ENCODE assay signal across 9 mouse cellular contexts in genomic region chr2:124858504-124858903, GRCm38 (mm10).
DNase-seq lines count a peak whose midpoint lies in the region; ATAC-seq lines count a peak whose summit lies in the region.
"Had no signal": no experiment of that assay in that cellular context is flagged by ENCODE, and none has a peak within 500 bp of the region (broad histone marks: within the 10 kb centered on the region; RNA-seq: fewer than 3 reads in every experiment).

No protein-coding gene starts in this region.

- no peaks in the 10 kb centered on the region for H3K36me3 ChIP-seq in midbrain, embryonic 14.5 days (ENCODE audit: control insufficient read depth, insufficient read depth, low read length)
- H3K36me3 ChIP-seq in midbrain, embryonic 15.5 days (replicated peaks) = no peaks in the 10 kb centered on the region
- H3K36me3 ChIP-seq in liver, embryonic 13.5 days = no peaks in the 10 kb centered on the region
- no peaks in the 10 kb centered on the region for H3K36me3 ChIP-seq in stomach, embryonic 16.5 days (ENCODE audit: control insufficient read depth, insufficient read depth, low read length)
- H3K36me3 ChIP-seq in forebrain, embryonic 16.5 days (ENCODE audit: control insufficient read depth, insufficient read depth) = no peaks in the 10 kb centered on the region
- H3K36me3 ChIP-seq: neural tube, embryonic 12.5 days had no signal

- H3K4me1 ChIP-seq in midbrain, embryonic 14.5 days (ENCODE audit: control insufficient read depth, insufficient read depth, low read length) = no peaks in the 10 kb centered on the region
- no peaks in the 10 kb centered on the region for H3K4me1 ChIP-seq in midbrain, embryonic 15.5 days
- H3K4me1 ChIP-seq in liver, embryonic 13.5 days (replicated peaks) = no peaks in the 10 kb centered on the region
- no peaks in the 10 kb centered on the region for H3K4me1 ChIP-seq in stomach, embryonic 16.5 days (ENCODE audit: control insufficient read depth, insufficient read depth, low read length)
- no peaks in the 10 kb centered on the region for H3K4me1 ChIP-seq in forebrain, embryonic 16.5 days (replicated peaks; ENCODE audit: control insufficient read depth, insufficient read depth, low read length)
- H3K4me1 ChIP-seq: neural tube, embryonic 12.5 days had no signal

- WGBS in midbrain, embryonic 14.5 days = 75% methylated on average over 3 of the region's 3 CpGs
- 83% methylated on average over 3 of the region's 3 CpGs for WGBS in midbrain, embryonic 15.5 days
- WGBS in liver, embryonic 13.5 days (ENCODE audit: insufficient replicate concordance) = 14% methylated on average over 3 of the region's 3 CpGs
- WGBS in stomach, embryonic 16.5 days = 60% methylated on average over 3 of the region's 3 CpGs
- 76% methylated on average over 3 of the region's 3 CpGs for WGBS in forebrain, embryonic 16.5 days

- H3K27ac ChIP-seq in midbrain, embryonic 14.5 days (replicated peaks; ENCODE audit: low read depth, low read length) = no peak overlapping the region
- H3K27ac ChIP-seq in midbrain, embryonic 15.5 days = no peak overlapping the region
- no peak overlapping the region for H3K27ac ChIP-seq in liver, embryonic 13.5 days
- H3K27ac ChIP-seq in stomach, embryonic 16.5 days (ENCODE audit: low read length) = no peak overlapping the region
- no peak overlapping the region for H3K27ac ChIP-seq in forebrain, embryonic 16.5 days (ENCODE audit: low read length)
- H3K27ac ChIP-seq: neural tube, embryonic 12.5 days had no signal

- no peak overlapping the region for H3K4me3 ChIP-seq in midbrain, embryonic 14.5 days (replicated peaks; ENCODE audit: low read depth, low read length)
- no peak overlapping the region for H3K4me3 ChIP-seq in midbrain, embryonic 15.5 days
- no peak overlapping the region for H3K4me3 ChIP-seq in liver, embryonic 13.5 days (replicated peaks)
- H3K4me3 ChIP-seq in stomach, embryonic 16.5 days (replicated peaks; ENCODE audit: low read length) = no peak overlapping the region
- H3K4me3 ChIP-seq in forebrain, embryonic 16.5 days (replicated peaks; ENCODE audit: low read length) = no peak overlapping the region
- H3K4me3 ChIP-seq: neural tube, embryonic 12.5 days had no signal

- no peaks in the 10 kb centered on the region for H3K27me3 ChIP-seq in midbrain, embryonic 14.5 days (ENCODE audit: control insufficient read depth, insufficient read depth, low read length)
- H3K27me3 ChIP-seq in midbrain, embryonic 15.5 days (replicated peaks) = no peaks in the 10 kb centered on the region
- H3K27me3 ChIP-seq in liver, embryonic 13.5 days = no peaks in the 10 kb centered on the region
- no peaks in the 10 kb centered on the region for H3K27me3 ChIP-seq in stomach, embryonic 16.5 days (ENCODE audit: control insufficient read depth, insufficient read depth, low read length)
- no peaks in the 10 kb centered on the region for H3K27me3 ChIP-seq in forebrain, embryonic 16.5 days (replicated peaks; ENCODE audit: control insufficient read depth, insufficient read depth, low read length)
- H3K27me3 ChIP-seq: neural tube, embryonic 12.5 days had no signal

- H3K9me3 ChIP-seq in midbrain, embryonic 14.5 days (ENCODE audit: control insufficient read depth, low read length) = no peaks in the 10 kb centered on the region
- no peaks in the 10 kb centered on the region for H3K9me3 ChIP-seq in midbrain, embryonic 15.5 days
- H3K9me3 ChIP-seq in liver, embryonic 13.5 days (replicated peaks) = no peaks in the 10 kb centered on the region
- no peaks in the 10 kb centered on the region; the same call in 1 of the 2 replicates for H3K9me3 ChIP-seq in stomach, embryonic 16.5 days (replicated peaks; ENCODE audit: control insufficient read depth, low read length)
- H3K9me3 ChIP-seq in forebrain, embryonic 16.5 days (ENCODE audit: control insufficient read depth, low read length) = no peaks in the 10 kb centered on the region
- H3K9me3 ChIP-seq: neural tube, embryonic 12.5 days had no signal

- intact Hi-C loops in heart, postnatal 25 days (cut with DNase I) = loop anchor here (2.0 to 10.0 kb wide), 3 partner anchors 70 to 674 kb away; no protein-coding TSS in a partner anchor

- no peak overlapping the region for H3K4me2 ChIP-seq in midbrain, embryonic 14.5 days (ENCODE audit: low read length)
- H3K4me2 ChIP-seq in midbrain, embryonic 15.5 days = no peak overlapping the region
- no peak overlapping the region for H3K4me2 ChIP-seq in liver, embryonic 13.5 days
- no peak overlapping the region for H3K4me2 ChIP-seq in stomach, embryonic 16.5 days (ENCODE audit: low read depth, low read length)
- H3K4me2 ChIP-seq in forebrain, embryonic 16.5 days (ENCODE audit: low read length) = no peak overlapping the region
- H3K4me2 ChIP-seq: neural tube, embryonic 12.5 days had no signal

- H3K9ac ChIP-seq in midbrain, embryonic 14.5 days (replicated peaks; ENCODE audit: low read length) = no peak overlapping the region
- H3K9ac ChIP-seq in midbrain, embryonic 15.5 days = no peak overlapping the region
- no peak overlapping the region for H3K9ac ChIP-seq in liver, embryonic 13.5 days
- no peak overlapping the region for H3K9ac ChIP-seq in stomach, embryonic 16.5 days (ENCODE audit: low read length)
- H3K9ac ChIP-seq in forebrain, embryonic 16.5 days (replicated peaks; ENCODE audit: low read depth, low read length) = no peak overlapping the region
- H3K9ac ChIP-seq: neural tube, embryonic 12.5 days had no signal

- DNase-seq in midbrain, embryonic 14.5 days = peak; percentile 1
- DNase-seq in heart, postnatal 25 days (ENCODE audit: low spot score) = peak; percentile 87
- no peak for DNase-seq in liver, embryonic 13.5 days
- DNase-seq in layer of hippocampus, adult 9-10 months (ENCODE audit: low spot score) = no peak

- ATAC-seq in midbrain, embryonic 14.5 days (ENCODE audit: low FRiP score, low TSS enrichment) = no peak
- no peak for ATAC-seq in midbrain, embryonic 15.5 days (replicated peaks)
- peak; percentile 16; the same call in 1 of the 2 replicates for ATAC-seq in frontal cortex, adult (ENCODE audit: low TSS enrichment)
- peak; percentile 39 for ATAC-seq in liver, embryonic 13.5 days (ENCODE audit: low read depth)
- ATAC-seq in stomach, embryonic 16.5 days (ENCODE audit: insufficient read depth, low FRiP score) = peak; percentile 58; the same call in 1 of the 2 replicates
- no peak for ATAC-seq in forebrain, embryonic 16.5 days

Comparison
In these comparisons a context has a peak if more than half of its experiments do, and no peak if none do; other contexts are left out.
1. ATAC-seq: peak in frontal cortex, adult (single experiment), liver, embryonic 13.5 days (single experiment) and stomach, embryonic 16.5 days (single experiment); none in midbrain, embryonic 14.5 days (single experiment), midbrain, embryonic 15.5 days (single experiment) and forebrain, embryonic 16.5 days (single experiment).
2. DNase-seq: peak in midbrain, embryonic 14.5 days (single experiment) and heart, postnatal 25 days (single experiment); none in liver, embryonic 13.5 days (single experiment) and layer of hippocampus, adult 9-10 months (single experiment).